Mouse (Mus musculus) limb, embryonic 15.5 days (tissue): ENCODE data around the gene Tenm3. TPM values are rescaled to one million over a fixed set of nuclear protein-coding genes. Genes with fewer than 3 reads are reported as not detected.

Source experiments
- ATAC-seq: fragments of 200-750 bp; cut with Nextera tagmentation; 2 replicates; pipeline ENCODE4 v1.8.0; 2017; ENCODE audit warnings: low read depth, moderate TSS enrichment; ENCODE audit not compliant: insufficient number of reproducible peaks, low FRiP score, low TSS enrichment
- H3K27ac ChIP-seq: fragments of 300-500 bp; sonication (generic); 2 replicates; pipeline ENCODE4 v1.5.1; 2015; ENCODE audit warnings: moderate library complexity, mild to moderate bottlenecking, inconsistent platforms
- H3K27me3 ChIP-seq: fragments of 300-500 bp; sonication (generic); 2 replicates; pipeline ENCODE4 v1.6.1; 2015; ENCODE audit warnings: inconsistent platforms
- H3K36me3 ChIP-seq: fragments of 300-500 bp; sonication (generic); 2 replicates; pipeline ENCODE4 v1.6.1; 2015; ENCODE audit warnings: inconsistent platforms
- H3K4me1 ChIP-seq: fragments of 300-500 bp; sonication (generic); 2 replicates; pipeline ENCODE4 v1.6.1; 2015; ENCODE audit warnings: inconsistent platforms
- H3K4me2 ChIP-seq: fragments of 300-500 bp; sonication (generic); 2 replicates; pipeline ENCODE4 v1.6.1; 2015; ENCODE audit warnings: mild to moderate bottlenecking, inconsistent platforms
- H3K4me3 ChIP-seq: fragments of 300-500 bp; sonication (generic); 2 replicates; pipeline ENCODE4 v1.5.1; 2015; ENCODE audit warnings: mild to moderate bottlenecking, inconsistent platforms
- H3K9ac ChIP-seq: fragments of 300-500 bp; sonication (generic); 2 replicates; pipeline ENCODE4 v1.6.1; 2015; ENCODE audit warnings: inconsistent platforms
- H3K9me3 ChIP-seq: fragments of 300-500 bp; sonication (generic); 2 replicates; pipeline ENCODE4 v1.6.1; 2016; ENCODE audit warnings: inconsistent platforms
- WGBS: fragments of 180-500 bp; shearing (Covaris S2); methylation state at CpG from one replicate; pipeline ENCODE4 v1.1.7; 2015; 5-methylcytosine and 5-hydroxymethylcytosine counted together
- polyA plus RNA-seq: library from polyadenylated mRNA; unstranded; fragments of >200 nt; fragmentation: Nextera tagmentation; extraction: Ambion mirVana; gene quantifications from 2 replicates; pipeline ENCODE4 v1.2.1, GENCODE M21; 2015

Gene Tenm3
- polyA plus RNA-seq, 1 experiment from 2014 or later, result 35.5 TPM

DNA sequence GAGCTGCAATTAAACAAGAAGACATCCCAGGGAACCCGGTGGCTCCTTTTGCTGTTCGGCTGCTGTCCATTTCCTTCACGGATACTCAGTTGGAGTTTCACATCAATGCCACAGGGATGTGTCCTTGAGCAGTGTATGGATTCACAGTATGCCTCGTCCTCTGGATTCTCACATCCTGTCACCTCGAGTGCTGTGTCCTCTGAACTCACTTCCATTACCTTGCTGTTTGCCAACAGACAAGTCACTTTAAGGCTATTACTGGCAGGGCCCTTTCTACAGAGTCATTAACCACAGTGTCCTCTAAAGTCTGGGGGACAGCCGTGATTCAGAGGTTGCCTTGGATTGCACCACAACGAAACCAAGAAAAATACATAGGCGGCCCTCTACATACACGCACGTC is 110.0 kb downstream of the Tenm3 start:
- Histone ChIP-seq H3K9me3 (no peaks in the 10 kb centered on the region), H3K27me3 (no peaks in the 10 kb centered on the region), H3K4me1 (no peaks in the 10 kb centered on the region; the same call in 1 of the 2 replicates), H3K4me2 (no peak overlapping the region), H3K27ac (no peak overlapping the region), H3K36me3 (no peaks in the 10 kb centered on the region), H3K9ac (no peak overlapping the region), H3K4me3 (no peak overlapping the region)
- ATAC-seq, result no peak
- 80% methylated on average over 10 of the region's 10 CpGs for WGBS

DNA sequence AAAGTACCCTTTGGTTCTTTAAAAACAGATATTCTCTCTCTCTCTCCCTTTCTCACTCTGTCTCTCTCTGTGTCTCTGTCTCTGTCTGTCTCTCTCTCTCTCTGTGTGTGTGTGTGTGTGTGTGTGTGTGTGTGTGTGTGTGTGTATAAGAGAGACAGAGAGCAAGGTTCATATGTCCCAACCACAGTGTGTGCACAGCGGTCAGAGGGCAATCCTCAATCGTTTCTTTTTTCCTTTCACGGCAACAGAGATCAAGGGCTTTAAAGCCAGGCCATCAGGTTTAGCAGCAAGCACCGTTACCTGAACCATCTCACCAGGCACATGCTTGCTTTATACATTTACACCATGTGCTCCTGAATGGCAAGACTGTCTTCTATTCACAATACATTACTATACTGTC is 110.7 kb downstream of the Tenm3 start:
- no peak for ATAC-seq
- WGBS, result 49% methylated on average over 4 of the region's 4 CpGs
- Histone ChIP-seq H3K36me3 (no peaks in the 10 kb centered on the region), H3K9me3 (no peaks in the 10 kb centered on the region), H3K27ac (no peak overlapping the region), H3K4me3 (no peak overlapping the region), H3K27me3 (no peaks in the 10 kb centered on the region), H3K4me1 (no peaks in the 10 kb centered on the region; the same call in 1 of the 2 replicates), H3K4me2 (no peak overlapping the region), H3K9ac (no peak overlapping the region)

DNA sequence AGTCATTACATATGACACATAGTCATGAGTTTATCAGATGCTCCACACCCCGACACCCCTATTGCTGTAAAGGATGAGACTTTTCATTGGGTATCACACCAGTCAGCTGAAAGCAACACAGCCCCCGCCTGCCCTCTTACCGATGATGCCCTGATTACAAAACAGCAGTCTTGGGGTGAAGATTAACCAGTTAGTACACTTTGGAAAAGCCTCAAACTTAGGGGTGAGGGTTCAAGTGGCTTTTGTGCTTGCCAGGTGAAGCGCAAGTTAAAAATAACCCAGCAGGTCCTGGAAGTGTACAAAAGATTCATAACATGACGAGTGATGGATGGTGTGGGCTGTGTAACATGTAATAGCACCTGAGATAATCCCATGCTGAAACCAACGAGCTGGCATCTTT is 113.0 kb downstream of the Tenm3 start:
- Histone ChIP-seq H3K4me1 (no peaks in the 10 kb centered on the region), H3K9ac (no peak overlapping the region), H3K9me3 (no peaks in the 10 kb centered on the region), H3K27ac (no peak overlapping the region), H3K27me3 (no peaks in the 10 kb centered on the region), H3K4me2 (no peak overlapping the region), H3K36me3 (no peaks in the 10 kb centered on the region), H3K4me3 (no peak overlapping the region)
- no peak for ATAC-seq
- 75% methylated on average over 6 of the region's 6 CpGs for WGBS

GRCm38 (mm10) chr8:48728833-48729690 is 114.7 kb downstream of the Tenm3 start:
- Histone ChIP-seq H3K36me3 (no peaks in the 10 kb centered on the region), H3K27me3 (no peaks in the 10 kb centered on the region), H3K27ac (no peak overlapping the region), H3K9me3 (no peaks in the 10 kb centered on the region), H3K4me2 (no peak overlapping the region), H3K4me1 (no peaks in the 10 kb centered on the region), H3K9ac (no peak overlapping the region), H3K4me3 (no peak overlapping the region)
- ATAC-seq, result no peak
- WGBS, result 86% methylated on average over 21 of the region's 21 CpGs

DNA sequence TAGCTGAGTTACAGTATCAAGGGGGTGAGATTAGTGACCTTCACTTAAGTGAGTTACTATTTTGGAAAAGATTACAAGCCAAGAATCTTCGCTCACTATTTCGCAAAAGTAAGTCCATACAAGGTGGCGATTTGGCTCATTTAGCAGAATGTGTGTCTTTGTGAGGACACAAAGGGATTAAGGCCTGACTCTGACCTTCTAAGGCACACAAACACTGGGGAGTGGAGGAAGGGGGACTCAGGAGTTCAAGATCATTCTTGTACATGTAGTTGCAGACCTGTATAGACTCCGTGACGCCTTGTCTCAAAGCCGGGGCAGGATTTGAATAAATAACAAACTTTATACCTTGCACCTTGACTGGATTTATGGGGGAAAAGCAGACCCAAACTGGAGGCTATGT is 115.7 kb downstream of the Tenm3 start:
- H3K4me1 ChIP-seq, result no peaks in the 10 kb centered on the region
- ATAC-seq, result no peak
- H3K9ac ChIP-seq, result no peak overlapping the region
- WGBS, result 97% methylated on average over 6 of the region's 6 CpGs
- no peak overlapping the region for H3K27ac ChIP-seq
- no peak overlapping the region for H3K4me3 ChIP-seq
- H3K27me3 ChIP-seq, result no peaks in the 10 kb centered on the region
- H3K4me2 ChIP-seq, result no peak overlapping the region
- no peaks in the 10 kb centered on the region for H3K36me3 ChIP-seq
- no peaks in the 10 kb centered on the region for H3K9me3 ChIP-seq

DNA sequence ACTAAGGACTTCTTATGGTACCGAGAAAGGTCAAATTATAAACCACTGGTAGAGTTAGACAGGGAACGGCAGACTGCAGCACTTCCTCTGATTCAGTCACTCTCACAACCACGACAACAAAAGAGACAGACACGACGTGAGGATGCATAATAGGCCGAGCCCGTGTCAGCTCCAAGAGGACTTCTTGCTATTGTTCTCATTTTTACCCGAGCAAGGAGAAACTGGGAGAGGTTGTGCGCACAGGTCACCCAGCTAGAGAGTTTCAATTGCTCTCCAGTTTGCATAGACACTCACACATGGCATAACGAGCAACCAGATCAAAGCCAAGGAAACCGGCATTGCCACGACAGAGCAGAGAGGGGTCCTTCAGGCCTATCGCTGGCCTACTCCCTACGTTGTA is 121.0 kb downstream of the Tenm3 start:
- no peak for ATAC-seq
- H3K4me3 ChIP-seq, result no peak overlapping the region
- no peaks in the 10 kb centered on the region for H3K4me1 ChIP-seq
- H3K4me2 ChIP-seq, result no peak overlapping the region
- no peaks in the 10 kb centered on the region for H3K9me3 ChIP-seq
- H3K36me3 ChIP-seq, result no peaks in the 10 kb centered on the region
- no peak overlapping the region for H3K27ac ChIP-seq
- WGBS, result 63% methylated on average over 14 of the region's 14 CpGs
- H3K27me3 ChIP-seq, result no peaks in the 10 kb centered on the region
- no peak overlapping the region for H3K9ac ChIP-seq

- Histone ChIP-seq H3K9me3 (no peaks in the 10 kb centered on the region), H3K27ac (no peak overlapping the region), H3K4me1 (no peaks in the 10 kb centered on the region), H3K27me3 (no peaks in the 10 kb centered on the region), H3K4me3 (no peak overlapping the region), H3K4me2 (no peak overlapping the region), H3K36me3 (no peaks in the 10 kb centered on the region), H3K9ac (no peak overlapping the region)
- 85% methylated on average over 7 of the region's 7 CpGs for WGBS
- ATAC-seq, result no peak
Observed at GRCm38 (mm10) chr8:48722318-48722717, 121.4 kb downstream of the Tenm3 start.

- no peaks in the 10 kb centered on the region for H3K36me3 ChIP-seq
- no peaks in the 10 kb centered on the region for H3K9me3 ChIP-seq
- 90% methylated on average over 12 of the region's 12 CpGs for WGBS
- H3K27me3 ChIP-seq, result no peaks in the 10 kb centered on the region
- ATAC-seq, result no peak
- H3K4me2 ChIP-seq, result no peak overlapping the region
- no peak overlapping the region for H3K27ac ChIP-seq
- H3K4me3 ChIP-seq, result no peak overlapping the region
- no peak overlapping the region for H3K9ac ChIP-seq
- H3K4me1 ChIP-seq, result no peaks in the 10 kb centered on the region
Observed at GRCm38 (mm10) chr8:48721376-48721775, 122.4 kb downstream of the Tenm3 start.

DNA sequence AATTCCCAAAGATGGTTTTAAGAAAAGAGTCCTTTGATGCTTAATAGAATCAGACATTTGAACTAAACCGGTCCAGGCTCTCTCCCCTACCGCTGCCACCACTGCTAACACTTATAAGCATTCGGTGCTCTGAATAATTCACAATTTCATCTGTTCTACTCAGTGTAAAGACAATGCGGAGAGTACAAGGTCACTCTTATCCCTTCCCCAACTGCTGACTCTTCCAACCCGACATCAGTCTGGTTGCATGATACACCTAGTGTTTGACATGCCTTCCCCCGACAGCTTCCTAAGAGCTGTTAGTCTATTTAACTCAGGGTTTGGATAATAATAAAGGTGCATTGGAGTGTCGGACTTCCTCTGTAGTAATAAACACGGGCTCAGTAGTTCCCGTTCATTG is 128.1 kb downstream of the Tenm3 start:
- 81% methylated on average over 9 of the region's 9 CpGs for WGBS
- Histone ChIP-seq H3K27ac (no peak overlapping the region), H3K4me2 (no peak overlapping the region), H3K36me3 (no peaks in the 10 kb centered on the region), H3K4me3 (no peak overlapping the region), H3K4me1 (no peaks in the 10 kb centered on the region), H3K27me3 (no peaks in the 10 kb centered on the region), H3K9ac (no peak overlapping the region), H3K9me3 (no peaks in the 10 kb centered on the region)
- ATAC-seq, result no peak

DNA sequence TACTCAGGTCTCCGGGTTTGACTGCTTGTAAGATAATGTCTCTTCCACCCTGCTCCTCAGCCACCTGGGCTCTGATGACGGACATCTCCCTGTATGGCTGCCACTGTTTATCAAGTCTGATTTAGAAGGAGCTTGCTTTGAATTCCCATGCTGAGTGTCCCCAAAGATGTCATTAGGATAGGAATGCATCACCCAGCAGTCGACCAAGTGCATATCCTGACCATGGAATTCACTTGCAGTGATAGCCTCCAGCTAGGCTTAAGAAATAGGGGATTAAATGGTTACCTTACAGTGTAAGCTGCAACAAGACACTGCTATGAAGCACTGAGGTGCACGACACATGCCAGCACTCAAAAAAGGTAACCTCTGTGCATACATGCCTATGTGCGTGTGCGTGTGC is 137.1 kb downstream of the Tenm3 start:
- H3K9me3 ChIP-seq, result no peaks in the 10 kb centered on the region
- no peak overlapping the region for H3K4me2 ChIP-seq
- no peak overlapping the region for H3K27ac ChIP-seq
- no peaks in the 10 kb centered on the region for H3K27me3 ChIP-seq
- 75% methylated on average over 6 of the region's 6 CpGs for WGBS
- no peak overlapping the region for H3K4me3 ChIP-seq
- H3K36me3 ChIP-seq, result no peaks in the 10 kb centered on the region
- H3K9ac ChIP-seq, result no peak overlapping the region
- H3K4me1 ChIP-seq, result peaks cover 3% of the 10 kb centered on the region; the same call in 1 of the 2 replicates
- ATAC-seq, result no peak

GRCm38 (mm10) chr8:48704885-48705515 is 138.8 kb downstream of the Tenm3 start:
- Histone ChIP-seq H3K4me1 (peaks cover 3% of the 10 kb centered on the region; the same call in 1 of the 2 replicates), H3K27me3 (no peaks in the 10 kb centered on the region), H3K9me3 (no peaks in the 10 kb centered on the region), H3K4me3 (no peak overlapping the region), H3K9ac (no peak overlapping the region), H3K27ac (no peak overlapping the region), H3K4me2 (no peak overlapping the region), H3K36me3 (no peaks in the 10 kb centered on the region)
- ATAC-seq, result no peak
- 82% methylated on average over 10 of the region's 10 CpGs for WGBS

DNA sequence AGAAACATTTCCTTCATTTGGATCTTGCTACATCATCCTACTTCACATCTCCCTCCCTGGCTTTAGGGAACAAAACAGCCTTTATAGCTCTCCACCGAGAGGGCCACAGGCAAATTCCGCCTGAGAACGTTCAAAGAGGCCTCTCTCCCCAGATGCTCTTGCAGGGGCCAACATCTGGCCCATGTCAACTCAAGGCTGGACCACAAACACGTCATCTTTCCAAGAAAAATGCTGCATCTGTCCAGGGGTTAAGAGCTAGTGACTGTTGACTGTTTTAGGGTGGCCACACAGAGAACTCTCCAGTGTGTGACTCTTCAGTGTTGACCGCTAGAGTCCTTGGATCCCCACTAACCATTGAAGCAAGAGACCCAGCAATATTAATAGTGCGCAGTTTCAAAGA is 139.3 kb downstream of the Tenm3 start:
- Histone ChIP-seq H3K36me3 (no peaks in the 10 kb centered on the region), H3K4me2 (no peak overlapping the region), H3K27ac (no peak overlapping the region), H3K4me3 (no peak overlapping the region), H3K9ac (no peak overlapping the region), H3K4me1 (peaks cover 3% of the 10 kb centered on the region; the same call in 1 of the 2 replicates), H3K27me3 (no peaks in the 10 kb centered on the region), H3K9me3 (no peaks in the 10 kb centered on the region)
- peak; percentile 72; the same call in 1 of the 2 replicates for ATAC-seq
- WGBS, result 56% methylated on average over 6 of the region's 6 CpGs
